Mouse (Mus musculus) testis, postnatal 10 days (tissue): ENCODE data around the gene Gyg.

Experiments
- DNase-seq: peaks from one replicate; pipeline ENCODE4 v3.0.0; 2021; ENCODE audit warnings: low spot score

The Gyg gene

DNA sequence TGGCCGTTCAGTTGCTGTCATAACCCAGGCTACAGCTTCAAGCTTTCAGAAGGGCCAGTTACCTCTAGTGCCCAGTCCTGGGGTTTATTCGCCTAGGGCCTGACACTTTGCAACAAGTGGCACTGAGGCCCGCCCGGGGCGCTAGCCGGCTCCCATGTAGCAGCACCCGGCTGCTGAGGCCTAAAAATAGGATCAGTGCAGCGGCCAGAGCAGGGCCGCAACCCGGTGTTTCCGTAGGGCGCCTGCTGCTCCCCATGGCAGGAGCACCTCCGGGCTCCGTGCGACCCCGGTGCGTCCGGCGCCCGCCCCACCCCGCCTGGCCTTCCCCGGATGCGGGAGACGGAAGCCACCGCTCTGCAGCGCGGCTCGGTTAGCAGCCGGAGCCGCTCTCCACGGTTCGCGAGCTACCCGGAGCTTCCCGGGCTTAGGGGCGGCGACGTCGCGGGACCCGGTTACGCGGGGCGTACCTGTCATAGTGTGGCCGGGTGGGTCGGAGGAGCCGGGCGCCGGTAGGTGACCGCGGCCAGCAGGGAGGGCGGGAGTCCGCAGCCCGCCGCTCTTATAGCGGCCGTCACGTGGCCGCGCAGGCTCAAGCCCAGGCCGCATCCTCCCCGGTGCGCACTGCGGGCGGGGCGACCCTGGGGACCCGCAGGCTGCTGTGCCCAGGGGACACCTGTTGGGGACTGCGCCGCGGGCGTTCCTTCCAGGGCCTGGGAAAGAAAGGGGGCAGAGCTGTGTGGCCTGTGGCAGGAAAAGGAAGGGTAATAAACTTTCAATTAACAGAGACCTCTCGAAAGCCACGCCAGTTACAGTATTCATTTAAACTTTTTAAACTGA lies at the start of gene Gyg:
Gyg (minus strand) TSS at position 787 of the 837 bp plus-strand sequence.
- DNase-seq = peak; percentile 69

DNA sequence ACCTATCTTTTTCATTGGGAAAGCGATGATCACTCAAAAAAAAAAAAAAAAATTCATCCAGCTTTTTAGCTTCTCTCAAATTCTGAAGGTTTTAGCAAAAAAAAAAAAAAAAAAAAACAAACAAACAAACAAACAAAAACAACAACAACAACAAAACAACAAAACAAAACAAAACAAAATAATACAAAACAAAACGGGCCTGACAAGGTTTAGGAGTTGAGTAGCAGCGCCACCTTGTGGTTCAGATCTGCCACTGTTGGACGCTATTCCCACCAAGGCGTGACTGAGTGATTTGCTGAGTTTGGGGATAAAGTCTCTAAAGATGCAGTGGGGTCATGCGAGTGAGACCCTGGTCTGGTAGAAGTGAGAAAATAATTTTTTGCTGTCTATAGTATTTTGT lies 43.8 kb upstream of the Gyg start:
- peak; percentile 79 for DNase-seq

- DNase-seq = no peak
These were observed 42.8 kb upstream of the Gyg start for GRCm38 (mm10) chr3:20197878-20198277.

DNA sequence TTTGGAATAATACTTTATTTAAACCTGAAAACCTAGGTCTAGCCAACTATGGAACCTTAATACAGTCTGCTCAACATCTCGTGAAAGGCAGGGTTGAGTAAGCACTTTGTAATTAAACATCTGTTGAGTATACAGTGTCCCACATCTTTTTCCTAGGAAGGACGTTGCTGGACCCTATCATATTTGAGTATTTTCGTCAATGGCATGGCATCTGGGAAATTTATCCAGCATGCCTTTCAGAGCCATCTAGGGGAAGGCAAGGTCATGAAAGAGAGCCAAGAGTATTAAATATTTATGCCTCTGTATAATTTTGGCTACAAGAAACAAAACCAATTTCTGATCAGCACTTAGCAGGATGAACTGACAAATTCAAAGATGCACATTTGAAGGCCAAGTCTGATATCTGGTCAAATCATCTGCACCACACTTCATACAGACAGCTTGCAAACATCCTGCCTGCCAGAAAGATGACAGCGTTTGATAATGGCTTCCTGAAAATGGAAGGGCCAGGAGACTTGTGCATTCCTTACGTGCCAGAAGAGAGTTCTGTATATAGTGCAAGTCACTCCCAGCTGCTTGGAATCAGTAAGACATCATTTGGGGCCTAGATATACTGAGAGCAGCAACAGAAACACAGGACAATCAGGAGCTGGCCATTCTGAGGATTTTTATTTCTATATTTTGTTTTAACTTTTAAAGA lies 34.0 kb upstream of the Gyg start:
- DNase-seq = no peak

DNA sequence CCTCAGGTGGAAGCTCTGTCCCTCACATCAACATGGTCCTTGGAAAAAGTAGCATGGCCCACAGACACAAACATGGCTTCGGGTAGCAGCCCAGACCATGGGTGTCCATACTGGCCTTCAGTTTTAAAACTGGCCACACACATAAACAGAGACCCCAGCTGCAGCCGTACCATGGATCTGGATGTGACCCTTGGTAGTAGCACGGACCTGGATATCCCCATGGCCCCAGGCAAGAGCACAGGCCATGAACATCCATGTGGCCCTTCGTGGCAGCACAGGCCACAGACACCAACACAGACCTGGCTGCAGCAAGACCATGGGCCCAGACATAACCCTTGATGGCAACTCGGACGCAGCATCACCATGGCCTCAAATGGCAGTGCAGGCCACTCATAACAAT lies 17.3 kb upstream of the Gyg start:
- no peak for DNase-seq

DNA sequence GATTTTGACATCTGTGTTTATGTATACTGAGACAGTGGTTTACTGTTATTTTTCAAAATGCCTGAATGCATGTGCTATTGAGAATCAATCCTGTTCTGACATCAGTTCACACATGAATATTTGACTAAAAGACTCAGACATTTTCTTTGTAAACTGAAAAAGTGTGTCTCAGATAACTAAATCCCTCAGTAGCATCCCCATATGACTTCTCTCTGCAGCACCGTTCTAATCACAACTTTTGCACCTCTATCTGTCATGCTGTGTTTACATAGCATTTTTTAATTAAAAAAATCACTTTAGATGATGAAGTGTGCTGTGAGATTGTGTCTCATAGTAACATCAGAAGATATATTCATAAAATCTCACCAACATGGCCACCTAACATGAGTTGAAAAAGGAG lies 12.4 kb upstream of the Gyg start:
- DNase-seq = no peak

- no peak for DNase-seq
These were observed 359 bp upstream of the Gyg start for GRCm38 (mm10) chr3:20155476-20155875.

GRCm38 (mm10) chr3:20151651-20152050 lies 3.5 kb downstream of the Gyg start:
- no peak for DNase-seq

- DNase-seq = no peak
These were observed 4.6 kb downstream of the Gyg start for GRCm38 (mm10) chr3:20150511-20150910.

DNA sequence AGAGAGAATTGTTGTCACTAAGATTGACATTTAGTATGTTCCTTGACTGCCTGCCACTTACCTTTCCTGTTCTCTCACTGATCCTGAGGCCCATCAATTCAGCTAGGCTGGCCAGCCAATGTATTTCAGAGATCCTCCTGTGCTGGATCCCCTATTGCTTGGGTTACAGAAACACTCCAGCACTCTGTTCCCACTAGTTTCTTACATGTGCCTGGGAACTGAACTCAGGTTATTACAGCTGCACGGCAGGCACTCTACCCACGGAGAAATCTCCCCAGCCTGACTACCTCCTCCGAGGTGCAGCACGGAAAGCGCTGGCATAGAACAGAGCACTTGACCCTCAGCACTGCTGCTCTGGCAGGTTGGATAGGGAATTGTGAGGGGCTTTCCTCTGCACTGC lies 7.5 kb downstream of the Gyg start:
- DNase-seq = no peak

DNA sequence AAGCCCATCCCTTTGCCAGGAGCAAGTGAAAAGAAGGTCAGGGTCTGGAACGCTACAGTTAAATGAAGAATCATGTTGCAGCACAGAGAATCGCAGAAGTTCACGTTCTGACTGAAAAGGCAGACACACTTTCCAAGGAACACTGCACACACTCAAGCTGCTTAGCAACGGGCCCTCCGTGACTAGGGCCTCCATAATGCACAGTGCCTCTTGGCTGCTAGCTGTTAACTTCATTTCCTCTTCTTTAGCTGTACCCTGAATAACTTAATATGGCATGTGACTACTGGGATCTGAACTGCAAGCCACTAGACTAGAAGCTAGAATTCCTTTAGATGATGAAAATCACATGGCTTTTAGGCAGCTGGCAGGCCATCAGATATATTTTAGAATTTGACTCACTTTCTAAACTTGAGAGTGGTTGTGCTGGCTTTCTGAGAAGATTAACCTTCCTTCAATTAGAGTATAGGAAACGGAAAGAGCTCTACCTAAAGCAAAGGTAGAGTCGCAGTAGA lies 8.2 kb downstream of the Gyg start:
- no peak for DNase-seq

DNA sequence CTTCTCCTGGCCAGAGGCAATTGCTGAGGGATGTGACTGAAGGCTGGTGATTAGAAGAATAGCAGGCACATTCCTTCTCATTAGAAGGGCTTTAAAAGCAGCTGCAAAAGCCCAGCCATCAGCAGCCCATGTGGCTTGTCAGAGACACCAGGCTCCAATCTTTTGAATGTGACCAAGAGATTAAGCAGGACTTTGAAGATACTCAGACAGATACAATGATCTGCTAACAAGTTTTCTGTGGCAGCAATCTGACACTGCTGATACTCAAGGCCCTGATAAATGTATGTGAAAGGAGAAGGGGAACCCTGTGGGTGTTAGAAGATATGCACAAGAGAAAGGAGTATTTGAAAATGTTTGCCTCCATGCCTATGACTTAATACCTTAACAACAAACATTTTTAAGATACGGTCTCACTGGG lies 9.4 kb downstream of the Gyg start:
- DNase-seq = no peak

DNA sequence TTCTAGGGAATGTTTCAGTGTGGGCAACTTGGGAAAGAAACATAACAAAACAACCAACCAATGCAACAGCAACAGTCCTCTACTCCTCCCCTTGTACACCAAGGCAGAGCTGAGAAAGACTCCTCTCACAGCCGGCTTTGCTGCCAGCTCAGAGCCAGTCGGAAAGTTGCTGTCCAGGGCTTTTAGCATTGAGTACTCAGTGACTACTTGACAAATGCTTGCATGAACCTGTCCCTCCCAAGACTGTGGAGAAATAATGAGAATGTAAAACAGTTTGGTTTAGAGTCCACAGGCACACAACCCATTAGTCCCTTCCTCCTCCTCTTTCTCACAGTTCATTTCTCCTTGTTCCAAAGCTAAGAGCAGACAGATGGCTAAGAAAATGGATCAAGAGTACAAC lies 10.7 kb downstream of the Gyg start:
- DNase-seq = no peak

- DNase-seq = no peak
These were observed 11.4 kb downstream of the Gyg start for GRCm38 (mm10) chr3:20143726-20144125.

- no peak for DNase-seq
These were observed 12.5 kb downstream of the Gyg start for GRCm38 (mm10) chr3:20142576-20142975.

- no peak for DNase-seq
These were observed 13.0 kb downstream of the Gyg start for GRCm38 (mm10) chr3:20142101-20142500.

- no peak for DNase-seq
These were observed 13.4 kb downstream of the Gyg start for GRCm38 (mm10) chr3:20141679-20142078.

GRCm38 (mm10) chr3:20141240-20141639 lies 13.9 kb downstream of the Gyg start:
- DNase-seq = no peak

GRCm38 (mm10) chr3:20136868-20137581 lies 18.1 kb downstream of the Gyg start:
- no peak for DNase-seq

DNA sequence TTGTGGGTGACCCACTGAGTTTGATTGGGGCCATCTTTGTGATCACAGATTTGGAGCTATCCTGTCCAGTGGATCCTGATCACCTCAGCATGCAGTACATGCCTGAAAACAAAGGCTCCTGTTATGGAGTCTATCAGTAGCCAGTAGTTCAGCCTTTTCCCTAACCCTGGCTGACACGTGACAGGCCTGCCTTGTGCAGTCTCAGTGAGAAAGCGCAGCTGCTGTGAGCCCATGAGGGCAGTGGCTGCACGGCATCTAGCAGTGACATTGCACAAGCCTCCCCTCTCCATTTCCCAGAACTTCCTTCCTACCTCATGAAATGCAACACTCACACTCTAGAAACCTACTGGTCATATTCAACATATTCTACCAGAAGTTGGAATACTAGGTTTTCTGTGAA lies 20.6 kb downstream of the Gyg start:
- DNase-seq = no peak

GRCm38 (mm10) chr3:20133745-20134144 lies 21.4 kb downstream of the Gyg start:
- DNase-seq = no peak

GRCm38 (mm10) chr3:20132731-20133130 lies 22.4 kb downstream of the Gyg start:
- no peak for DNase-seq

DNA sequence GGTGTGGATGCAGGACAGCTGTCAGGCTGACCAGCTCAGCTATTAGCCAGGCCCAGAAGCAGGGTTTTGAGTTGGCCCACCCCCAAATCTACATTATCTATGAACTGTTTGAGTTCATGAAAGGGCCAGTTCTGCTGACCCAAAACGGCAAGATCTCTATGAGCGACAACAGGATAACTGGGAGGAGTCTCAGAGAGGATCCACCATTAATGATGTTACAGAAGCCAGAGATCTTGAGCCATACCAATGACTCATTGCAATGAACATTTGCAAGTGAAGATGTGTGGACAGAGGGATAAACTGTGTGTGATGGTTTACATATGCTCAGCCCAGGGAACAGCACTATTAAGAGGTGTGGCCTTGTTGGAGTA lies 23.8 kb downstream of the Gyg start:
- DNase-seq = no peak
